Mouse (Mus musculus) sigmoid colon, adult 10 weeks (tissue): ENCODE measurements around the gene Gdf7. TPM values are rescaled to one million over a fixed set of nuclear protein-coding genes. Genes with fewer than 3 reads are reported as not detected.

Source experiments
- polyA plus RNA-seq: library from polyadenylated mRNA; stranded (reverse); fragments of 350-450 nt; fragmentation: Illumina TruSeq; extraction: RNeasy Lipid Tissue Mini Kit (QIAGEN cat#74804); gene quantifications from one replicate; pipeline ENCODE4 v1.2.3, GENCODE M21; 2014; ENCODE audit warnings: low read depth, low replicate concordance

The Gdf7 gene
- polyA plus RNA-seq, result not detected

GRCm38 (mm10) chr12:8301841-8302431, at the start of gene Gdf7:
Gene Gdf7, minus strand, starts transcription at chr12:8301954.

DNA sequence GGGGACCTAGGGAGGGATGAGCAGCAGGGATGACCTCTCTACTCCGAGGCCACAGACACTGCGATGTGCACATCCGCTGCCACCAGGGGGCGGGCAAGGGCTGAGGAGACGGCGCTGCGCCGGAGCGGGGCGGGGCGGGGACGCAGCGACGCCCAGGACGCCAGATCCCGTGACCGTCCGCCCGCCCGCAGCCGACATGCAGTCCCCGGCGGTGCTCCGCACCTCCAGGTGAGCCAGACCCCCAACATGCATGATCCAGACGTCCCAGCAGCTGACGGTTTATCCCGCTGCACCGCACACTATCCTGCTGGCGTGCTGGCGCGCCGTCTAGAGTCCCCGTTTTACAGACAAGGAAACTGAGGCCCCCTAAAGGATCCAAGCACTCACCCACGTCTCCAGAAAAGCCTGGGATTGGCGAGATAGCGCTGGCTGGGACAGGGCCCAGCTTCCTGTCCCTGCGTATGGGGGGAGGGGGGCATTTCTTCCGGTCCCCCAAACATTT, 11.6 kb upstream of the Gdf7 start, which contains the start of gene Hs1bp3:
Gene Hs1bp3 (plus strand): TSS at position 163 of the 502 bp plus-strand sequence.

Other genes starting within 250 kb of the Gdf7 start
- 65.6 TPM for gene Ldah, start 93.8 kb downstream of the Gdf7 start, polyA plus RNA-seq
- gene Hs1bp3, start 11.5 kb upstream of the Gdf7 start, polyA plus RNA-seq, result 2.4 TPM
- gene Rhob, start 198.1 kb upstream of the Gdf7 start, polyA plus RNA-seq, result 181 TPM